In genomic region chr7:133555786-133556492, GRCm38 (mm10) we compare ENCODE assay signal across 11 mouse cellular contexts. TPM values are rescaled to one million over a fixed set of nuclear protein-coding genes. Genes with fewer than 3 reads are reported as not detected.
DNase-seq lines count a peak whose midpoint lies in the region; TF ChIP-seq lines count a peak whose summit lies in the region.
"Had no signal": no experiment of that assay in that cellular context is flagged by ENCODE, and none has a peak within 500 bp of the region (broad histone marks: within the 10 kb centered on the region; RNA-seq: fewer than 3 reads in every experiment).

No protein-coding gene starts in this region.

- no peak overlapping the region for H3K27ac ChIP-seq in layer of hippocampus, adult 2 months
- H3K27ac ChIP-seq: hindbrain, embryonic 15.5 days; lung, embryonic 15.5 days had no signal

- DNase-seq in adrenal gland, postnatal 14 days, result peak; percentile 19
- no peak for DNase-seq in adrenal gland, adult 18-20 months (ENCODE audit: low spot score in 2 of 2)
- peak in 1 of 2 experiments; percentile 25 for DNase-seq in layer of hippocampus, adult 2 months (ENCODE audit: low spot score in 2 of 2)
- no peak for DNase-seq in layer of hippocampus, postnatal 14 days (ENCODE audit: low spot score in 2 of 2)
- DNase-seq in R1 (ENCODE audit: low read depth, low spot score), result peak; percentile 65
- DNase-seq in kidney, postnatal 4 days, result peak; percentile 47 to 59
- no peak for DNase-seq in right cerebral cortex, adult 18-20 months
- no peak for DNase-seq in right cerebral cortex, postnatal 36 days (ENCODE audit: low spot score in 2 of 2)
- DNase-seq: right cerebral cortex, postnatal 4 days had no signal

- peak; percentile 76 for TF ChIP-seq CTCF in layer of hippocampus, adult 2 months (conservative IDR thresholded peaks at IDR 0.05)

- H3K4me3 ChIP-seq in layer of hippocampus, adult 2 months, result no peak overlapping the region
- H3K4me3 ChIP-seq: hindbrain, embryonic 15.5 days; lung, embryonic 15.5 days had no signal

RNA-seq across cellular contexts. Expression of gene Tex36, which starts 46.0 kb away (rescaled TPM):
- total RNA-seq in adrenal gland, postnatal 14 days (2021), result not detected in 2 replicates
- not detected for total RNA-seq in adrenal gland, adult 18-20 months (2021)
- total RNA-seq in layer of hippocampus, adult 2 months (2021), result not detected
- not detected for total RNA-seq in layer of hippocampus, postnatal 14 days (2021)

Comparison
In these comparisons a context has a peak if more than half of its experiments do, and no peak if none do; other contexts are left out.
1. DNase-seq: peak in adrenal gland, postnatal 14 days (single experiment), R1 (single experiment) and kidney, postnatal 4 days (2 of 2); none in adrenal gland, adult 18-20 months (0 of 2), layer of hippocampus, postnatal 14 days (0 of 2), right cerebral cortex, adult 18-20 months (single experiment) and right cerebral cortex, postnatal 36 days (0 of 2).